Mouse (Mus musculus): Measurements from ENCODE around the gene Gm49325.
A peak's percentile ranks its signal among the peaks of the same experiment; 100 is the strongest.

Gm49325 gene

GRCm38 (mm10) chr10:77626036-77626435 lies 20.0 kb downstream of the Gm49325 start:
- DNase-seq (ENCODE audit: low spot score in 2 of 2), result no peak

DNA sequence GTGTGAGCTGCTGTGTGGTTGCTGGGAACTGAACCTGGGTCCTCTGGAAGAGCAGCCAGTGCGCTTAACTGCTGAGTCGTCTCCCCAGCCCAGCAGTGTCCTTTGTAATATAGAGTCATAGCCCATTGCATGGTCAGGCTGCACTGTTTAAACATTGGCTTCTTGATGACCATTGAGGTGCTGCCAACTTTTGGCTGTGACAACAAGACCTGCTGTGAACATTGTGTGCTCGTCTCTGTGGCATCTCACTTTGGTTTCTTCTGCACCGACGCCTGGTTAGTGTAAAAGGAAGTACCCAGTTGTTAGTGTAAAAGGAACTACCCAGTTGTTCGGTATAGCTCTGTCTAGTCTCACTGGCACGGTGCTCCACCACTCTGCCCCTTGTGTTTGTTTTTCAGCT lies 20.6 kb downstream of the Gm49325 start:
- DNase-seq (ENCODE audit: low spot score in 2 of 2), result no peak

GRCm38 (mm10) chr10:77627497-77627896 lies 21.5 kb downstream of the Gm49325 start:
- DNase-seq (ENCODE audit: low spot score in 2 of 2), result peak in 1 of 2 experiments; percentile 78

DNA sequence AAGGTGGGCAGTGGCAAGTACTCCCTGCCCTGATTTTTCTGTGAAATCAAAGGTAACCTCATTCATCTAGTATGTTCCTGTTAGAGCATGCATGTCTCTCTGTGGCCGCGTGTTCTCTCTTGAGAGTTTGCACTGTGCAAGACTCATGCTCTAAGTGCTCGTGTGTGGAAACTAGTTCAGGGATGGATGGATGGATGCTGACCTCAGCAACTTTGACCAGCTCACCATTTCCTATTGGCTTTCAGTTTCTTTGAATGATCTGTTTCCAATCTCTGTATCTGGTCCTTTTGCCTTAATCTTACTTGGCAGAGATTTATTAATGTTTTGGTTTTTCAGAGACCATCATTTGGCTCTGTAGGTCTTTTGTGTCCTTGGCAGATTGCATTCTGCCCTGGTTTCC lies 23.2 kb downstream of the Gm49325 start:
- no peak for DNase-seq (ENCODE audit: low spot score in 2 of 2)

DNA sequence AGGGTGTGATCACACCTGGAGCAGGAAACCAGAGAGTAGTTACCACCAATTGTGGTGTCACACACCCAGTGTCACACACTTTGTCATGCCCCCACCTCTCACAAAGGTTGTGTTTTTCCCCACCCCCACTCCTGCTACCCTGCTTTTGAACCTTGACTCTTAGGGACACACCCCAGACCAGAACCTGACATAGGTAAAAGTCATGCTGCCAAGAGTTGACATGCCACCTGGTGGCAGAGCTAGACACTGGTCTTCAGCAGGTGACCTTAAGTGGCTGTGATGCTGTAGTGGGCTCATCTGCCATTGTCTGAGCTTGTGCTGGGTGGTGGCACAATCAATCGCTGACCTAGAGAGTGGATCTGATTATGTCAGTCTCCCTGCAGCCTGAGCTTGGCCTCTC lies 24.0 kb downstream of the Gm49325 start:
- no peak for DNase-seq (ENCODE audit: low spot score in 2 of 2)

DNA sequence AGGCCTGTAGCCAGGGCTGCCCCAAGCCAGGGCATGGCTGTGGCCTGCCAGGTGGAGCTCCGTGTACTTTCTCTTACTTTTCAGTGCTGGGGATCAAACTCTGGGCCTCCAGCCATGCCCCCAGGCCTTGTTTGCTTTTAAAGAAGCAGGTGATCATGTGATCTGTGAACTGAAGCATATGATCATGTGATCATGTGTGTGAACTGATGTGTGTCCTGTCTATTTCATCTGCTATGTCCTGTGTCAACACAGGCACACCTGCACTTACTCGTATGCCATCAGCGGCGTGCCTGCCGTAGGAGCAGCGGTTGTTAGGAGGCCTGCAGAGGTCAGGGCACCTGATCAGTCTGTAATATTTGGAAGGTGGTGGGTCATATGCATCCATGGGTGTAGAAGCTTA lies 28.0 kb downstream of the Gm49325 start:
- no peak for DNase-seq (ENCODE audit: low spot score in 2 of 2)

DNA sequence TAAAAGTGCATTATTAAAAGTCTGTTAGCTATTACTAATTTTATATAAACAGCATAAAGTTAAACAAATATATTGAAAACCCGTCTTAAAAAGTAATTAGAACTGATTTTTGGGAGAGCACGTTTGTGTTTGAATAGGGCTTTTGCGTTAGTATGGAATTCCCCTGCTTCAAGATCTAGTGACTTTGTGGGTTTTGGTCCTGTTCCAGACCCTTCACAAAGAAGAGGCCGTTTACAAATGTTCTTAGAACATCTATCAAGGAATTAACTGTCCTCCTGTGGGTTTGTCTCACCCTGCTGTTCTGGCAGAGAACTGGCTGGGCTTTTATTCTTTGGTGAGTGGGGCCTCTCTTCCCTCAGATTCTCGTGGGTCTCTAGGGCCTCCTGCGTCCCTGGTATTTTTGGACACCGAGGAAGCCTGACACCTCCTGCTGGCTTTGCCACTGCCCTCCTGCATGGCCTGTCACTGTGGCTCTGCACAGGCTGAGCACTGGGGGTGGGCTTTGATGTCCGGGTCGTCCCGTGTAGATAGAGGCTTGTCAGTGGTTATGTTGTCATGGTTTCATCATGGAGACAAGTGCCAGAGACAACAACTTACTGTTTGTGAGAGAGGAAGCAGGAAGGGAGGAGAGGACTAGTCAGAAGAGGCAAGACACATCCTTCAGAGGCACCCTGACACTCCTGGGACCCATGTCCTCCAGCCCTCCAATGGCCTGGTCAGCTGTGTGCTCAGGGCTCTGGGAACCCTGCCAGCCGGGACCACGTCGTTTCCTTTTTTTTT lies 28.6 kb downstream of the Gm49325 start:
- no peak for DNase-seq (ENCODE audit: low spot score in 2 of 2)

DNA sequence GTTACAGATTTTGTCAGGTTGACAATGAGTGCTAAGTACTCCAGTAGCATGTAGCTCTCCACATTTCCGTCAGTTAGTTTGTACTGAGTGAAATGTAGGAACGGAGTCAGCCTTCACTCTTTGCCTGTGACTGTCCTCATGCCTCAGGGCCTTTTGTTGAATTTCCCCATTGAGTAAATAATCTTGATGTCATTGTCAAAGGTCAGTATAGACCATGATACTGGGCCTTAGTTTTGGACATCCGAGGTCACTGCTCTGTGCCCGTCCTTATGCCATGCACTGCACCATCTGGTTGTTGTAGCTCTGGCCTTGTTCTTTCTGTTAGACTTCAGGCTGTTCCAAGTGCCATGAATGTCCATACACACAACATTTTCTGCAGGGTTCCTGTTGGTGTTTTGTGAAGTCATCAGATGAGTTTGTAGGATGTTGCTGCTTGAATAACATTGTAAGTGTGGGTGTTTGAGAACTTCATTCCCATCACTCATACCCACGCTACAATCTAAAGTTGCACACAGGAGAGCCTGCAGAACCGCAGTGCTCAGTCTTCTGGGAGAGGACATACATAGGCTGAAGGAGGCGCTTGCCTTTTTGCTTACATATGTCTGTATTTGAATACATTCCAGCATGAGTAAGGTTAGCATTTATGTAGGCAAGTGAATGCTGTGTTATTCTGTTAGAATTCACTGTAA lies 30.4 kb downstream of the Gm49325 start:
- DNase-seq (ENCODE audit: low spot score in 2 of 2), result no peak

DNA sequence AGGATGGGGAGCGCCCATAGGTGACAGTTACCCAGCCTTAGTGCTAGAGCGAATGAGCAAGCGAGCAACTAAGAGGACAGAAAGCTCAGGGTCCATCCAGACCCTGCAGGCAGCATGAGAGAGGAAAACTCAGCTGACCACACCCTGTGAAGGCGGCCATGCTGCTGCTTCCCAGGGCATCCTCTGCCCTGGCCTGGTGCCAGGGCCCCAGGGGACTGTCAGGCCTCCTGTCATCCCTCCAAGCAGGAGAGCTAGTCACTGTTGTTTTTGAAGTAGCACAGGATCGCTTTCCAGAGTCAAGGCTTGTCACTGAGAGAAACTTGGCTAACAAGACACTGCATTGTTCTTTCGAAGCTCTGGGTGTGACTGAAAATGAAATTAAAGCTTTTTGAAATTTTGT lies 33.0 kb downstream of the Gm49325 start:
- no peak for DNase-seq (ENCODE audit: low spot score in 2 of 2)

GRCm38 (mm10) chr10:77643160-77643559 lies 37.2 kb downstream of the Gm49325 start:
- DNase-seq (ENCODE audit: low spot score in 2 of 2), result no peak

GRCm38 (mm10) chr10:77645571-77645970 lies 39.6 kb downstream of the Gm49325 start:
- DNase-seq (ENCODE audit: low spot score in 2 of 2), result no peak

DNA sequence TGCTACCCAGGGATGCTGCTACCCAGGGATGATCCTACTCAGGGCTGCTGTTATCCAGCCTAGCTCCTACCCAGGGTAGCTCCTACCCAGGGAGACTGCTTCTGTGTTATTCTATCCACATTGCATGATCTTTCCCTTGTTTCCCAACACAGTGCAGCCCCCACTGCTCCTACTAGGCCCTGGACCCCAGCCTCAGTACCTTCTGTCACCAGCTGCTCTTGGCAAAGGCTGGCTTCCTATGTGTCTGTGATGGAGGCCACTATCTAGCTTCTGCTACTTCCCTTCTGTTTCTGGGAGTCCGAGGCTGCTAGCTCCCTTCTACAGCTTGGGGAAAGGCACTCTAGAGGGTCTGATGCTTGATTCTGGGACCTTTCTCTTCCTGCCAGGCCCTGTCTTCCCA lies 41.5 kb downstream of the Gm49325 start:
- no peak for DNase-seq (ENCODE audit: low spot score in 2 of 2)

- no peak for DNase-seq (ENCODE audit: low spot score in 2 of 2)
These were observed 41.9 kb downstream of the Gm49325 start for GRCm38 (mm10) chr10:77647901-77648300.

DNA sequence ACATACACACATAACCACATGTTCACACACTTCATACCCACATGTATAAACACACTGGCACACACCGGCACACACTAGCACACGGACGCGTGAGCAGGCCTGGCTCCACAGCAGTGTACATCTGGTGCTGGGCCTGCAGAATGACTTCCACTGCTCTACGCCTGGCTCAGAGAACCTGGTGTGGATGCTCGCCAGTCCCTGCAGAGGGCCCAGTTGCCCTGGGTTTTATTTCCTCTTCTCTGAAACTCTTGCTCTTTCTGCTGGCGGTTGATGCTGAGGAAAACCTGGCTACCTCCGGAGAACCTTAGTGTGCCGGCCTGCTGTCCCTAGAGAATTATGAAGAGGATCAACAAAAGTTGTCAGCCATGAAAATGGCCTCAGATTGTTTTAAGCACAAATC lies 46.0 kb downstream of the Gm49325 start:
- no peak for DNase-seq (ENCODE audit: low spot score in 2 of 2)

DNA sequence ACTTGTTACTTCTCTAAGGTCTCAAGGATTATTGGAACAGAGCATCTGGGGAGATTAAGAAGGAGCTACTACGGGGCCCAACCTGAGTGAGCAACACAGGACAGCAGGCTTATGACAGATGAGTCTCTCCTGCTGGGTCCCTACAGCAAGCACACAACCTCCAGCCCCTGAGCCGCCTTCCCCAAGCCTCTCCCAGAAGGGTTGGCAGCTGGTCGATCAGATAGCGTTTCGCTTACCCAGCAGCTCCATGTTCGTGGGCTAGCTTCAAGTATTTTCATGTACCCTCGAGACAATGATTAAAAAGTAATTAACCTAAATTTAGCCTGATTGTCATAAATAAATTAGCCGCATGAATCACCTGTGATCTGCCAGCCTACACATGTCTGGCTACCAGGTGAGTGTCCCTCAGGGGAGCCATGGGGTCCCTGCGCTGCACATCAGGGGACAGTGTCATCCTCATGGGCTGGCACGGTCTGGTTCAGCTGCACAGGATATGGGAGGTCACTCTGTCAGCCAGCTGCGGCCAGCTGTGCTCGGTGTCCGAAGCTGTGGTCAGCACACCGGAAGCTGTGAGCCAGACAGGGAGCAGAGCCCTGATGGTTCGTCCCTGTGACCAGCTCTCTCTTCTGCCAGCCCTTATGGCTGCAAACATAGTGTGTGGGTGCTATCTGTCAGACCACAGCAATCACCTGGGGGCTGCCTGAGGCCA lies 52.4 kb downstream of the Gm49325 start:
- DNase-seq (ENCODE audit: low spot score in 2 of 2), result no peak

GRCm38 (mm10) chr10:77663949-77664665 lies 58.1 kb downstream of the Gm49325 start:
- no peak for DNase-seq (ENCODE audit: low spot score in 2 of 2)

DNA sequence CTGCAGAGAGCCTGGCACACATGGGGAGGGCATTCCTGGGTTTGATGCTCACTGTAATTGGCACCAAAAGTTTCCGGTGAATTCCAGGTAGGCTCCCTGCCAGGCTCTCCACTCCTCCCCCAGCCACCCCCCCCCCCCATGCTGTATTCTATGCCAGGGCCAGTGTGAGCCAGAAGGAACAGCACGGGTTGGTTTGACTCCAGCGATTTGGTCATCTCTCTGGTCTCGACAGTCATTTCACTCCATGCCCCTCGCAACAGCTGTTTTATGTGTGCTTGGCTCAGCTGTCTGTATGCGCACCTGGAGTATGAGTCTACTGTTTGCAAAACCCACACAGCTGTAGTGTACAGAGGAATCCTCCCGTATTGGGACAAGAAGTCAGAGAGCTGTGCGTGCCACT lies 60.3 kb downstream of the Gm49325 start:
- DNase-seq (ENCODE audit: low spot score in 2 of 2), result no peak

GRCm38 (mm10) chr10:77667402-77667801 lies 61.4 kb downstream of the Gm49325 start:
- no peak for DNase-seq (ENCODE audit: low spot score in 2 of 2)

DNA sequence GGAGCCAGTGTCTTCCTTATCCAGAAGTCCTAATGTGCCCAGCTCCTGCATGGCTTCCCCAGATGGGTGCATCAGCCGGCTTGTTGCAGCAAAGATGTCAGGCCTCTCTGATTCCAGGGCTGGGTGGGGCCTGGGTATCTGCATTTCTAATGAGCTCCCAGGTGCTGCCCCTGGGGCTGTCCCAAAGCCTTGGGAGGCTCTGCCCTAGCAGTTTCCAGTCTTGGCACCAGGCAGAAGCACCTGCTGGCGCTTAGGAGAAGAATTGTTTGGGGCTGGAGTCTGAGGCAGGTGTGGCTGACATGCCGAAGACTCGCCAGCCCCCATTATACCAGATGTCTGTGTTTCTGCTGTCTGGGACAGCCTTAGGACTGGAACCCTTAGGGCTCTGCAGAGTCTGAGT lies 64.7 kb downstream of the Gm49325 start:
- no peak for DNase-seq (ENCODE audit: low spot score in 2 of 2)

DNA sequence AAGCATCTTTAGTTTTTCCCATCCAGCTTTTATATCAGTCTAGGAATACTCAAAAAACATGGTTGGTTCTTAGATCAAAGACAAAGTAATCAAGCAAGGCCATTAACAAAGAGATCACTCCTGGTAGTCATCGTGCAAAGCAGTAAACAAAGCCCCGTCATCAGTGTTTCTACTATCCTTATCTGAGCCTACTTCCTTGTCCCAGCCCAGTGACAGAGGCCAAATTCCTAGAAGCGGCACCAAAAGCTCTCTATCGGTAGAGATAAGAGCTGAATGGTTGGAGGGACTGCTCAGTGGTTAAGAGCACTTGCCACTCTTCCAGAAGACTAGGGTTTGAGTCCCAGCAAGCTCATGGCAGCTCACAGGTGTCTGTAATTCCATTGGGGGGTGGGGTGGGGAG lies 65.5 kb downstream of the Gm49325 start:
- no peak for DNase-seq (ENCODE audit: low spot score in 2 of 2)

- DNase-seq (ENCODE audit: low spot score in 2 of 2), result no peak
These were observed 67.8 kb downstream of the Gm49325 start for GRCm38 (mm10) chr10:77673765-77674164.

DNA sequence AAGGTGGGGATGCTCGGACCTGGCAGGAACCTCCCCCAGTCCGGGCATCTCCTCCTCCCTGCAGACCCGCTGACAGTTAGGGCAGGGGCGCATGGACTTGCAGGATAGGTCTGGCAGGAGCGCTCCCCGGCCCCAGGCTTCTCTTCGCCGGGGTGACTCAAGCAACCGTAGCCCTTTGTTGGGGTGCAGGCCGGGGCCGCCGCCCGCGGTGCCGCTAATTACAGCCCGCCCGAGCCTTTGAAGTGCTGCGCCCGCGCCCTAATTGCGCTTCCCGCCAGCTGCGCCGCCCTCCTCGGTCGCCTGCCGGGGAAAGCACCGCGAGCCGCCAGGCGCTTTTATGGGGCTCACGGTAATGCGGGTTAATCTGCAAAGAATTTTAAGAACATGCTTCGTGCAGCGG lies 71.6 kb downstream of the Gm49325 start:
- no peak for DNase-seq (ENCODE audit: low spot score in 2 of 2)
